Mouse (Mus musculus): ENCODE measurements around the gene Dbnl. TPM values are rescaled to one million over a fixed set of nuclear protein-coding genes. Genes with fewer than 3 reads are reported as not detected.

Dbnl gene
- polyA plus RNA-seq, 1 experiment from 2014 or later: 160 TPM

GRCm38 (mm10) chr11:5778481-5778880 lies 9.8 kb upstream of the Dbnl start:
- no peak for DNase-seq (ENCODE audit: low spot score)
- Histone ChIP-seq H3K27ac (no peak overlapping the region), H3K27me3 (ENCODE audit: insufficient read depth, poor library complexity, severe bottlenecking) (no peaks in the 10 kb centered on the region), H3K4me1 (replicated peaks) (no peaks in the 10 kb centered on the region), H3K9me3 (no peaks in the 10 kb centered on the region), H3K36me3 (no peaks in the 10 kb centered on the region; the same call in none of the 2 replicates), H3K4me3 (no peak overlapping the region)
- WGBS: 74% methylated on average over 2 of the region's 2 CpGs

- H3K9me3 ChIP-seq: no peaks in the 10 kb centered on the region
- no peak for DNase-seq (ENCODE audit: low spot score)
- no peaks in the 10 kb centered on the region for H3K4me1 ChIP-seq (replicated peaks)
- WGBS: 93% methylated on average over 6 of the region's 6 CpGs
- no peak overlapping the region for H3K27ac ChIP-seq
- H3K27me3 ChIP-seq (ENCODE audit: insufficient read depth, poor library complexity, severe bottlenecking): no peaks in the 10 kb centered on the region
- no peaks in the 10 kb centered on the region; the same call in none of the 2 replicates for H3K36me3 ChIP-seq
- no peak overlapping the region for H3K4me3 ChIP-seq
These were observed 8.2 kb upstream of the Dbnl start for GRCm38 (mm10) chr11:5780035-5780499.

DNA sequence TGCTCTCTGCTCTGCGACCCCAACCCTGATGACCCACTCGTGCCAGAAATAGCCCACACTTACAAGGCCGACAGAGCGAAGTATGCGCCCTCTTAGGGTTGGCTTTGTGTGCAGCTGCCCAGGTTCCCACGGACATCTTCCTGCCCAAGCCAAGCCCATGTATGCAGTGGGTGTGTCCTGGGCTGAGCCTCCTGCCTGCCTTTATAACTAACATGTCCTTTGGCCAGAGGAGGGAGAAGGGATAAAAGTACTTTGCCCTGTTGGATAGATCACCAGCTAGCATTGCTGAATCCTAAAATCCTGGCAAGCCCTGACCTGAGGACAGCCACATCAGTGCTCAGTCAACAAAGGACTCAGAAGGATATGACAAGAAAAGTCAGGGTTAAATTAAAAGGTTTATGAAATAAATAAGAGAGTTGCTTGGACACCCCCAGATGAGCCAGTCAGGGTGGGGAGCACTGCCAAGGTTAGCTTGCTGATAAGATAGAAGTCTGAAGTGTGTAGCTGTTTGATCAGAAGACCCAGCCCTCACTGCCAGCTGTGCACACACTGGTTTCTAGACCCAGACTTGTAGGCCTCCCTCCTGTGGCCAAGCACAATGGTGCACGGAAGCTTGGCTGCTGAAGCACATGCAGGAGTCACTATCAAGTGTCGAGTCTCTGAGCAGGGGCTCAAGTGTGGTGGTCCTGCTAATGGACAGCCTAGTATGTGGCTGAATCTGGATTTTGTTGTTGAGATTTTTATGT lies 5.9 kb upstream of the Dbnl start:
- WGBS: 74% methylated on average over 8 of the region's 8 CpGs
- Histone ChIP-seq H3K27ac (no peak overlapping the region), H3K4me3 (no peak overlapping the region), H3K4me1 (replicated peaks) (peaks cover 7% of the 10 kb centered on the region), H3K27me3 (ENCODE audit: insufficient read depth, poor library complexity, severe bottlenecking) (no peaks in the 10 kb centered on the region), H3K9me3 (no peaks in the 10 kb centered on the region), H3K36me3 (no peaks in the 10 kb centered on the region; the same call in none of the 2 replicates)
- no peak for DNase-seq (ENCODE audit: low spot score)

- Histone ChIP-seq H3K27ac (no peak overlapping the region), H3K27me3 (ENCODE audit: insufficient read depth, poor library complexity, severe bottlenecking) (no peaks in the 10 kb centered on the region), H3K9me3 (no peaks in the 10 kb centered on the region), H3K4me3 (no peak overlapping the region), H3K36me3 (peaks cover 8% of the 10 kb centered on the region), H3K4me1 (replicated peaks) (peaks cover 31% of the 10 kb centered on the region)
- no peak for DNase-seq (ENCODE audit: low spot score)
These were observed 2.6 kb upstream of the Dbnl start for GRCm38 (mm10) chr11:5785732-5786131.

DNA sequence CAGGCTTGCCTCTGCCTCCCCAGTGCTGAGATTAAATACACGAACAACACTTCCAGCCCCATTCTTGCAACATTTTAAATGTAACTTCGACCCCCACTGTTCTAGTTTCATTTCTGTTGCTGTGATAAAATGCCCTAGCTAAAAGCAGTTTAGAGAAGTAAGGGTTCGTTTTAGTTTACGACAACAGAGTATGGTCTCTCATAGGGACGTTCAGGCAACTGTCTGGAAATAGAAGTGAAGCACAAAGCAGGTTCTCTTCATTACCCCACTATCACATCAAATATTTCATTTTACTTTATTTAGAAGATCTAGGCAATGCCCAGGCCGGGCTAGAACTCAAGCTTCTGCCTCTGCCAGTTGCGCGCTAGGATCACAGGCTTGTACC lies 625 bp upstream of the Dbnl start:
- peak overlapping the region; percentile 92 for H3K27ac ChIP-seq
- H3K36me3 ChIP-seq: peaks cover 26% of the 10 kb centered on the region
- 42% methylated on average over 8 of the region's 8 CpGs for WGBS
- peak overlapping the region; percentile 89 for H3K4me3 ChIP-seq
- peaks cover 31% of the 10 kb centered on the region for H3K4me1 ChIP-seq (replicated peaks)
- no peak for DNase-seq (ENCODE audit: low spot score)
- H3K9me3 ChIP-seq: no peaks in the 10 kb centered on the region
- no peaks in the 10 kb centered on the region for H3K27me3 ChIP-seq (ENCODE audit: insufficient read depth, poor library complexity, severe bottlenecking)

GRCm38 (mm10) chr11:5789071-5789753 lies 924 bp downstream of the Dbnl start:
- WGBS: 81% methylated on average over 6 of the region's 6 CpGs
- H3K4me3 ChIP-seq: peak overlapping the region; percentile 89
- H3K27ac ChIP-seq: peak overlapping the region; percentile 92
- H3K9me3 ChIP-seq: no peaks in the 10 kb centered on the region
- H3K27me3 ChIP-seq (ENCODE audit: insufficient read depth, poor library complexity, severe bottlenecking): no peaks in the 10 kb centered on the region
- H3K4me1 ChIP-seq (replicated peaks): peaks cover 31% of the 10 kb centered on the region
- H3K36me3 ChIP-seq: peaks cover 40% of the 10 kb centered on the region
- DNase-seq (ENCODE audit: low spot score): no peak

DNA sequence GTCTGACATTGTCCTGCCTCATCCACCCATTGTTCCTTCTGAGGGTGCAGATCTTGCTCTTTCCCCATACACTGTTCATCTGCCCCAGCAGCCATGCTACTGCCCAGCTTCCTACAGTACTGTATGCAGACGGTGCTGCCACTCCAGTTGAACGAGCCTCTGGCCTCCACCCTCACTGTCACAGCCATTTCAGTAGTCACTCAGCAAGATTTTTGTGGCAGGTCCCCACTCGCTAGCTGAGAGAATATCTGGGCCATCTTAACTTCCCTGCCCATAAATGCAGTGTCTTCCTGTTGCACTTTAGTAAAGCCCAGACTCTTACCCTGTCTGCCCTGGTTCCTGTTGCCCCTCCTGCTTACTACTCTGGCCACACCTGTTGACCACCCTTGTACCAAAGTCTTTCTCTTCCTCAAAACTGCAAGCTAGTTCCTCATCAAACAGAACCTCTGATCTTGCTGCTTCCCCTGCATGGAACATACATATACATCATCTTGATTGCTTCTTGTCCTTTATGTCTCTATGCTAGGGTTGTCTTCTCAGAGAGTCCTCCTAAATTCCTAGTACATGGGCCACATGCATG lies 1.6 kb downstream of the Dbnl start:
- Histone ChIP-seq H3K9me3 (no peaks in the 10 kb centered on the region), H3K4me1 (replicated peaks) (peaks cover 31% of the 10 kb centered on the region), H3K4me3 (peak overlapping the region; percentile 89), H3K27me3 (ENCODE audit: insufficient read depth, poor library complexity, severe bottlenecking) (no peaks in the 10 kb centered on the region), H3K27ac (no peak overlapping the region), H3K36me3 (peaks cover 46% of the 10 kb centered on the region)
- no peak for DNase-seq (ENCODE audit: low spot score)
- 88% methylated on average over 3 of the region's 3 CpGs for WGBS

DNA sequence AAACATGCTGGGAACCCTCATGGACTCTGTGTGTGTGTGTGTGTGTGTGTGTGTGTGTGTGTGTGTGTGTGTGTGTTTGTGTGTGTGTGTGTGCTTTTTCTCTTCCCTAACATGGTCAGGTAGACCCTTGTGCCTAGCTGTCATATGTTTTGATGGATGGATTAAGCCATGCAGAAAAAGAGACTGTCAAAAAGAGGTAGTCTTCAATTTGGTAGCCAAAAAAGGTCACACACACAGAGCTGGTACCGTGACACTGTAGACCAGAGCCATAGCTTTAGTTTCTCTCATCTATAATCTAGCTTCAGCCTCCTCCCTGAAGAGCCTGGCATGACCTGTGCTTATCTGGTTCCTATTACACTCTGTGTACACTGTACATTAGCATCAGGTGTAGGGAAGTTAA lies 2.1 kb downstream of the Dbnl start:
- no peak overlapping the region for H3K27ac ChIP-seq
- no peaks in the 10 kb centered on the region for H3K9me3 ChIP-seq
- no peaks in the 10 kb centered on the region for H3K27me3 ChIP-seq (ENCODE audit: insufficient read depth, poor library complexity, severe bottlenecking)
- 97% methylated on average over 1 of the region's 1 CpGs for WGBS
- H3K4me1 ChIP-seq (replicated peaks): peaks cover 31% of the 10 kb centered on the region
- H3K4me3 ChIP-seq: no peak overlapping the region
- DNase-seq (ENCODE audit: low spot score): no peak
- H3K36me3 ChIP-seq: peaks cover 52% of the 10 kb centered on the region

DNA sequence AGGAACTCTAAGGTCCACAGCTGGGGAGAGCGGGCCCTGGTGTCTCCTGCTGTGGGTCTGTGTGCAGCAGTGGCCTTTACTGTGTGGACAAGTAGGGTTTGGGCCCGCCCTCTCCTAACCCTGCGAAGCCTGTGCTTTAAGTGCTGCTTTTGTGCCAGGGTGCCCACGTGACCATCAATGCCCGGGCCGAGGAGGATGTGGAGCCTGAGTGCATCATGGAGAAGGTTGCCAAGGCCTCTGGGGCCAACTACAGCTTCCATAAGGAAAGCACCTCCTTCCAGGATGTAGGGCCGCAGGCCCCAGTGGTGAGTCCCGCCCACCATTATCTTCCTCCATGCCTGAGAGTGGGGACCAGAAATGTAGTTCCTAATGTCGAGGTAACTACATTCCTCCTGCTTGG lies 7.0 kb downstream of the Dbnl start:
- Histone ChIP-seq H3K9me3 (no peaks in the 10 kb centered on the region), H3K27me3 (ENCODE audit: insufficient read depth, poor library complexity, severe bottlenecking) (no peaks in the 10 kb centered on the region), H3K4me3 (no peak overlapping the region), H3K36me3 (peaks cover 97% of the 10 kb centered on the region), H3K4me1 (replicated peaks) (0 out of 2 replicates have a peak, but pooled peaks cover 3% of the 10 kb centered on the region), H3K27ac (no peak overlapping the region)
- 92% methylated on average over 9 of the region's 9 CpGs for WGBS
- DNase-seq (ENCODE audit: low spot score): no peak

- Histone ChIP-seq H3K27me3 (ENCODE audit: insufficient read depth, poor library complexity, severe bottlenecking) (no peaks in the 10 kb centered on the region), H3K4me3 (no peak overlapping the region), H3K9me3 (no peaks in the 10 kb centered on the region), H3K27ac (no peak overlapping the region), H3K36me3 (peaks cover 97% of the 10 kb centered on the region), H3K4me1 (replicated peaks) (0 out of 2 replicates have a peak, but pooled peaks cover 3% of the 10 kb centered on the region)
- 94% methylated on average over 7 of the region's 7 CpGs for WGBS
- DNase-seq (ENCODE audit: low spot score): no peak
These were observed 7.4 kb downstream of the Dbnl start for GRCm38 (mm10) chr11:5795706-5796105.

- Histone ChIP-seq H3K36me3 (peaks cover 98% of the 10 kb centered on the region), H3K27ac (no peak overlapping the region), H3K9me3 (no peaks in the 10 kb centered on the region), H3K4me3 (no peak overlapping the region), H3K4me1 (replicated peaks) (peaks cover 3% of the 10 kb centered on the region; the same call in 1 of the 2 replicates), H3K27me3 (ENCODE audit: insufficient read depth, poor library complexity, severe bottlenecking) (no peaks in the 10 kb centered on the region)
- no peak for DNase-seq (ENCODE audit: low spot score)
- WGBS: 83% methylated on average over 15 of the region's 15 CpGs
These were observed 8.7 kb downstream of the Dbnl start for GRCm38 (mm10) chr11:5796939-5797338.

GRCm38 (mm10) chr11:5797371-5797770 lies 9.1 kb downstream of the Dbnl start:
- Histone ChIP-seq H3K4me1 (replicated peaks) (peaks cover 5% of the 10 kb centered on the region; the same call in 1 of the 2 replicates), H3K9me3 (no peaks in the 10 kb centered on the region), H3K36me3 (peaks cover 95% of the 10 kb centered on the region), H3K27me3 (ENCODE audit: insufficient read depth, poor library complexity, severe bottlenecking) (no peaks in the 10 kb centered on the region), H3K4me3 (no peak overlapping the region), H3K27ac (no peak overlapping the region)
- WGBS: 82% methylated on average over 11 of the region's 11 CpGs
- DNase-seq (ENCODE audit: low spot score): no peak

DNA sequence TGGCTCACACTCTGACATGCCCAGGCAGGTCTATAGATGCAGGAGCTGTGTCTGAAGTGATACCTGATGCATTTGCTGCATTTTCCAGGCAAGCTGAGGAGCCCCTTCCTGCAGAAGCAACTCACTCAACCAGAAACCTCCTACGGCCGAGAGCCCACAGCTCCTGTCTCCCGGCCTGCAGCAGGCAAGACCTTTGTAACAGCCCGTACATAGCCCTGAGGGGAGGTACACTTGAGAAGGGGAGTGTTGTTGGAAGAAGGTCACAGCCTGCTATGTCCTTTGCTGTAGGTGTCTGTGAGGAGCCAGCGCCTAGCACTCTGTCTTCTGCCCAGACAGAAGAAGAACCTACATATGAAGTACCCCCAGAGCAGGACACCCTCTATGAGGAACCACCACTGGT lies 9.6 kb downstream of the Dbnl start:
- H3K27ac ChIP-seq: no peak overlapping the region
- no peak for DNase-seq (ENCODE audit: low spot score)
- H3K4me3 ChIP-seq: no peak overlapping the region
- H3K27me3 ChIP-seq (ENCODE audit: insufficient read depth, poor library complexity, severe bottlenecking): no peaks in the 10 kb centered on the region
- H3K36me3 ChIP-seq: peaks cover 89% of the 10 kb centered on the region
- no peaks in the 10 kb centered on the region for H3K9me3 ChIP-seq
- WGBS: 89% methylated on average over 5 of the region's 5 CpGs
- H3K4me1 ChIP-seq (replicated peaks): peaks cover 6% of the 10 kb centered on the region; the same call in 1 of the 2 replicates

Measured in hindbrain, embryonic 10.5 days (tissue).